Mouse (Mus musculus): Measurements from ENCODE around the gene Dpagt1. TPM values are rescaled to one million over a fixed set of nuclear protein-coding genes. Genes with fewer than 3 reads are reported as not detected.

Dpagt1 gene
- 12.7 TPM for polyA plus RNA-seq (2014; fragmentation: Illumina TruSeq; extraction: RNeasy Lipid Tissue Mini Kit (QIAGEN cat#74804); ENCODE audit: low read depth, low replicate concordance)

DNA sequence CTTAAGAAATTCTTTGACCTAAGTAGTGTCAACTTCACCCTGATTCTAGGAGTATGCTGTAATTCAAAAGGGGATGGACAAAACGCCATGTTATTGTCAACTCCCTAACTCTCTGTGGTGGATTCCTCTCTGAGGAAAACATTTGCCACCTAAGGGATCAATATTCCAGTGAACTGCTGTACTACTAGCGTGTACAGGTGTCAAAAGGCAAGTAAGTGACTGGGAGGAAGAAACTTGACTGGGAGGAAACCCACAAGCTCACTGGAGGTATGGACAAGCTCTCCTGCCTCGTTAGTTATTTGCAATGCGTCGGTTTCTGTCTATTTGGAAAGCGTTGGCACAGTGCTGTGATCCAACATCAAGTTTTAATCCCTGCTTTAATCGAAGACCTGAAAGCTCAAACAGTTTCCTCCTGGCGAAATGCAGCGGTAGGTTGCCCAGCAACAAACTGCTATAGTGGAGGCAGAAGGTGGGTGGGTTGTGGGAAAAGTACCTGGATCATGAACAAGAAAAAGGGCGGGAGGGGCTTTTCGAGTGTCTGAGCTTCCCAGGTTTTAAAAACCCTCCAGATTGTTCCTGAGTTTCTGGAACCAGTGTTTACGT lies at the start of gene Dpagt1:
Dpagt1 (plus strand) TSS at position 252 of the 603 bp plus-strand sequence.

DNA sequence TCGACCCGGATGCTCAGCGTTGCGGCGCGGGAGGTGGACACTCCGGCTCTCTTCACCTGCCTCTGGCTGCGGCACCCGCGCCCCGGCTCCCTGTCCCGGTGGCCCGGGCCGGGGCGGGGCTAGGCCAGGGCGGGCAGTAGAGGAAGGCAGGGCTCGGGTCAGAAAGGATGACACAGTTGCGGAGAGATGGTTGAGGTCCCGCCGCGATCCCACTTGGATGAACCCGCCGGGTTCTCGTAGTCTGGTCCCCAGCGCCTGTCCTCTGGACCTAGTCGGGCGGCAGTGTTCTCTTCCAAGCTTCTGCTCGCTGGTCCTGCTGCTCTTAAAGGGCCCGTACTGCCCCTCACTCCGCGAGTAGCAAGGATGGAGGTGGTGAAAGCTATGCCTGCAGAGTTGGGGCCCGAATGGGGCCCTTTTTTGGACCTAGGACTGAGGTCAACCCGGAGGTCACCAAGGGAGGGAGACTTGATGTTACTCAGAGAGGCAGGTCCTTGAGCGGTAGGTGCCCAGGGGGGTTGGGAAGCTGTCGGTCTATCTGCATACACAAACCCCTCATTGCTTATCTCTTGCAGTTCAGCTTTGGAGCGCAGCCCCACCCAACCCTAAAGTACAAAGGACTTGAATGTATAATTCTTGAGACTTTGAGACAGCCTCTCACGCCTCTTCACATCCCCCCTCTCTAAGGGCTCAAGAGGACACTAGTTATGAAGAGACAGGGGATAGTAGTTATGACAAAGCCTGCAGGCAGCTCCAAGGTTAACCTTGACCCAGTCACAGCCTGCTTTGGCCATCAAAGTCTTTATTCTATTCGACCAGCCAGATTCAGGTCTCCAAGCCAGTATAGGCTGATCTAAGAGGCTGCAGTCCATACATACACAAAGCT lies 37.5 kb upstream of the Dpagt1 start, which contains the start of gene Abcg4:
Abcg4 (minus strand) TSS at position 540 of the 883 bp plus-strand sequence.

DNA sequence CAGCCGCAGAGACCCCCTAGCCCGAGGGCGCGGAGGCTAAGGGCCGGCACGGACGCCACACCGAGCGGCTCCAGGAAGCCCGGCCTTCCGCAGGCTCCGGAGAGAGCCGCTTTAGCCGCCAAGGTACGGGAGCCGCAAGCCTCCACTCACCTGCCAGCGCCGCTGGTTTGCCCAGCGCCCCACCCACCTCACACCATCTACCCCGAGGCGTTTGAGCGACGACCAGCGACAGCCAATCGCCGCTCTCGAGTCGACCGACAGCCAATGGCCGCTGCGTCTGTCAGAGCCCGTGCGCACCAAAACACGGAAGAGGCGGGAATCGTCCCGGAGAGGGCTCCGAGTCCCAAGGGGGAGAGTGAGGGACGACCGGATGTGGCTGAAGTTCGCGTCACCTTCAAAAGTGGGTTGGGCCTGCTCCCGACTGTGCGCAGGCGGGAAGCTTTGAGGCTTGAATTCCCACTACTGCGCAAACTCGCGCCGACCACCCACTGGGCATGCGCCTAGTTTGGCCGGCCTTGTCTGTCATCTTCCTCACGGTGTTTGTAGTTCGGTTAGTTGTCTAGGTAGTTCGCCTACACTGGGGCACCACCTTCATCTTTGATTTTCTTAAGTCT lies 20.2 kb upstream of the Dpagt1 start, which contains the start of gene Hinfp:
Hinfp (minus strand) TSS at position 206 of the 614 bp plus-strand sequence.

DNA sequence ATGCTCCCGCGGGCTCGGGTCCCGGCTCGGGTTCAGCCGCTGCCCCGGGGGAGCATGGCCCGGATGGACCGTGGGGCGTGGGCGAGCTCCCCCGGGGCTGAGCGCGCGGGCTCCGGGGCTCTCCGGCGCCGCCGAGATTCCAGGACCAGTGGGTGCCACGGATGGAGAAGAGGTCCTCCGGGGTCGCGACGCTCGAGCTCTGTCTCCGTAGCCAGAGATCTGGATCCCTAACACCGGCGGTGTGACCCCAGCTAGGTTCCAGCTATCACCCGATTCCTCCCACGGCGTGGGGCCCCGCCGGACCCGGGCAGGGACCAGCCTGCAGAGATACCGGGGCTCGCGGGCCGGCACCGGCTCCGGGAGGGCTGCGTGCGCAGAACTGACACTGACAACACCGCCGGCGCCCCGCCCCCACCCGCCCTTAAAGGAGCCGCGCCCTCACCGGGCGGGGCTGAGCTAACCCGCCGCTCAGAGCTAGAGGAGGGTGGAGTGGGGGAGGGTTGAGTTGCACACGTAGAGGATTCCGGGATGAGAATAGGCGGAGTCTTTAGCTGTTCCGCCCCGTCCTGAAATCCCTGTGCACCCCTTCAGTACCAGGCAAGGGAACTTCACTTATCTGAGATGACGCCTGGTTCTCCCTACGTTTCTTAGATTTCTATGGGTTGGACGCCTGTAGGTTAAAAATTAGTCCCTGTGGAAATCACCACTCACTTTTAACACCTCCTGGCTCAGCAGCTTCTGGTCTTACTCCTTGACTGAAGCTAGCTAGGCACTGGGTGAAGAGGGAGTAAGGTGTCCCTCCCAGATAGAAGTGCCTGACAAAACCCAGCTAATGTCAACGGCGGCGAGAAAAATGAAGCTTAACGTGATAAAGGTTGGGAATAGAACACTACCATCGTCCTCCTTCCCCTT lies 5.7 kb upstream of the Dpagt1 start, which contains the start of gene C2cd2l:
C2cd2l (minus strand) TSS at position 399 of the 912 bp plus-strand sequence.

DNA sequence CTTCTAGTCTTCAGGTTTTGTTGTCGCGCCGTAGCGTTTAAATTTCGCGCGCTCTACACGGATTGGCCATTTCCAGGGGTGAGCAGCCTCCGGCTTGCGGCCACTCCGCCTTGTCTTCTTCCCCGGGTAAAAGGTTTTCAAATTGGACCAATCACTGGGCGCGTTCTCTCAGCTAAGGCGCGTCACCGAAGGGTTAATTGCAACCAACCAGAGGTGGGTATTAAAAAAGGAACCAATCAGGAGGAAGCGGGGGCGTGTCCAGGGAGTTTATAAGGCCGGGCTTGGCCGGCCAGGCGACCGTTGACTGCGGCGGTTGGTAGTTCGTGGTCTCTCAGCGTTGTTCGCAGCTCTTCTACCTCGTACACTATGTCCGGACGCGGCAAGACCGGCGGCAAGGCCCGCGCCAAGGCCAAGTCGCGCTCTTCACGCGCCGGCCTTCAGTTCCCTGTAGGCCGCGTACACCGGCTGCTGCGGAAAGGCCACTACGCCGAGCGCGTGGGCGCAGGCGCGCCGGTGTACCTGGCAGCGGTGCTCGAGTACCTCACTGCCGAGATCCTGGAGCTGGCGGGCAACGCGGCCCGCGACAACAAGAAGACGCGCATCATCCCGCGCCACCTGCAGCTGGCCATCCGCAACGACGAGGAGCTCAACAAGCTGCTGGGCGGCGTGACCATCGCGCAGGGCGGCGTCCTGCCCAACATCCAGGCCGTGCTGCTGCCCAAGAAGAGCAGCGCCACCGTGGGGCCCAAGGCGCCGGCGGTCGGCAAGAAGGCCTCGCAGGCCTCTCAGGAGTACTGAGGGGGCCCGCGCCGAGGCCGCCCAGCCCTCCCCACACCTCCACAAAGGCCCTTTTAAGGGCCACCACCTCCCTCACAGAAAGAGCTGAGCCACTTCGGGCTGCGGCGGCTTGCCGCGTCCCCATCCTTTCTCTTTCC lies 8.8 kb downstream of the Dpagt1 start, which contains the start of gene H2afx:
H2afx (plus strand) TSS at position 299 of the 935 bp plus-strand sequence.

DNA sequence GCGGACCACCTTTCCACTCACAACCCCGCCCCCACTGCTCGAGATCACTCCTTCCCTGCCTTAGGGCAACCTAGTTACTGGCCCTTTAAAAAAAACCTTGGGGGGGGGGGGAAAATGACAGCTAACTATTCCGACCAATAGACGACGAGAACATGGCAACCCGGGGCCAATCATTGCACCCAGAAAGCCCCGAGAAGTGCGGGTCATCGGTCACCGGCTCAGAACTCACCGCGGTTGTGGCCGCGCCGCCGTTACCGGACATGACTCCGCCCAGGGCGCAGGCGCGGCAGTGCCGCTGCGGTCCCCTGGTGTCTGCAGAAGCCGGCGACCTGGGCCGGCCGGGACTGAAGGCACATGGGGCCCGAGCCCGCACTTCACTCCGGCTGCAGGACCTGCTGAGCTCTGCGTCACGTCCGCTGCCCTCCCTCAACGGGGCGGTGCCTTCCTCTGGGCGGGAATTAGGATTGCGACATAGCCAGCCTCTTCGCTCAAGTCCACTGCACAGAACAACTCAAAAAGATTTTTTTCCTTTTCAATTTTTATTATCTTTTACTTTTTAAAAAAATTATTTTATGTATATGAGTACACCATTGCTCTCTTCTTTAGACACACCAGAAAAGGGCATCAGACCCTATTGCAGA lies 18.1 kb downstream of the Dpagt1 start, which contains the start of gene Hmbs:
Hmbs (minus strand) TSS at position 448 of the 641 bp plus-strand sequence.

DNA sequence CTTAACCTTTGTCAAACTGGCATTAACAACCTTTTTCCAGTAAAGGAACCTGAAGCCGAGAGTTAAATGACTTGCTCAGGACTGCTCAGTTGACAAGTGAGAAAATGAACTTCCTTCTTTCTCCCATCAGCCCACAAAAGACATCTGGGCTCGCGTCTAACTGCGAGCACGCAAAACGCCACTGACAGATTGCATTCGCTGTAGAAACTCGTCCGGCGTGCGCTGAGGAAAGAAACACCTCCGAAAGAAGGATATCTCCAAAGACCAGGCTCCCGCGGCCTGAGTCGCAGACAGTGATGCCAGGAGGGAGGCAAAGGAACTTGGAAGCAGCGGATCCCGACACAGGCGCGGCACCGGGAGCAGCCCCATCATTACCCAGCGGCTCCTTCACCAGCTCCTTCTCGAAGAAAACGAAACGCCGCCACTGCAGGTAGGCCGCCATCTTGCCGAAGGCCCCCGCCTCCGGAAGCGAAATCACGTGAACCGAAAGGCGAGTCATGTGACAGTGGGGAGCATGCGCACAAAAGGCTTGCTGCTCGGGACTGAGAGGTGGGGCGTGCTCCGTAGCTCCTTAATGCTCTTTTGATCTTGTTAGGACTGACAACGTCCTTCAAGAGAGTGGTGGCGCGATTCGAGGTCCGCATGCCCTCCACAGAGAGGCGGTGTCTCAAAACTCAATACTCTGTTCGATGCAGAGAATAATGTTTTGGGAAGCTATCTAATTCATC lies 35.5 kb downstream of the Dpagt1 start, which contains the start of gene Vps11:
Vps11 (minus strand) TSS at position 481 of the 728 bp plus-strand sequence.

DNA sequence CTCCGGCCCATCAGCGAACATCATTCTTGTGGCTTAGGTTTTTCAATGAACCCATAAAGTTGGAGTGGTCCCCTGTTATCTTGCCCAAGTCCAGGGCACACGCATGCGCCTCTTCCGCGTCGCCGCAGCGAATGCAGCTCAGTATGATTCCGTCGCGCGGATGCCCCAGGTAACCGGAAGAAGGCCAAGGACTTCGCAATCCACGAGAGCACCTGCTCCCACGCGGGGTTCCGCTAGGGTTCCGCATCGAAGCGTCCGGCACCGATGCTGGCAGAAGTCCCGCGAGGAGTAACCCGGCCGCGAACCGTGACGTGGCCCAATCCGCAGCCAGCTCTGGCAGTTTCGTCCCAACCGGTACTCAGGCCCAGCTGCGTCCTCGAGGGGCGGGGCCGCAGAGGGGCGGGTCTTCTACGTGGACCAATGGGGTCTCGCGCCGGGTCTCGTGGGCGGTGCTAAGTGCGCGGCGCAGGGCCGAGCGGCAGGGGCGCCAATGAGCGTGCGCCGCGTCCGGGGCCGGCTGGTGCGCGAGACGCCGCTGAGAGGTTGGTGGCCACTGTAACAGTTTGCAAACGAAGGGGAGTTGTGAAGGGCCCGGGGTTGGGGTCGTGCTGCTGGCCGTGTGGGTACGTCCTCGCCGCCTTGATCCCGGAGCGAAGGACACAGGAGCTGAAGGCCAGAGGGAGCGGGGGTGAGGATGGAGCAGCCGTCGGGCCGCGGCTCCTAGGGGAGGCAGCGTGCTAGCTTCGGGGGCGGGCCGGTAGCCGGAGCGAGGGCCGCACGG lies 53.4 kb downstream of the Dpagt1 start, which contains the start of gene Hyou1:
Hyou1 (plus strand) TSS at position 437 of the 781 bp plus-strand sequence.

Other genes starting within 250 kb of the Dpagt1 start
- gene Mfrp, start 224.3 kb upstream of the Dpagt1 start, polyA plus RNA-seq (2014; fragmentation: Illumina TruSeq; extraction: RNeasy Lipid Tissue Mini Kit (QIAGEN cat#74804); ENCODE audit: low read depth, low replicate concordance) = not detected
- gene C1qtnf5, start 218.8 kb upstream of the Dpagt1 start, polyA plus RNA-seq (2014; fragmentation: Illumina TruSeq; extraction: RNeasy Lipid Tissue Mini Kit (QIAGEN cat#74804); ENCODE audit: low read depth, low replicate concordance) = not detected
- 0.87 TPM for gene Gm49380, start 212.5 kb upstream of the Dpagt1 start, polyA plus RNA-seq (2014; fragmentation: Illumina TruSeq; extraction: RNeasy Lipid Tissue Mini Kit (QIAGEN cat#74804); ENCODE audit: low read depth, low replicate concordance)
- gene Rnf26, start 212.5 kb upstream of the Dpagt1 start, polyA plus RNA-seq (2014; fragmentation: Illumina TruSeq; extraction: RNeasy Lipid Tissue Mini Kit (QIAGEN cat#74804); ENCODE audit: low read depth, low replicate concordance) = 2.0 TPM
- gene Mcam, start 191.6 kb upstream of the Dpagt1 start, polyA plus RNA-seq (2014; fragmentation: Illumina TruSeq; extraction: RNeasy Lipid Tissue Mini Kit (QIAGEN cat#74804); ENCODE audit: low read depth, low replicate concordance) = 10.1 TPM
- 31.5 TPM for gene Cbl, start 92.0 kb upstream of the Dpagt1 start, polyA plus RNA-seq (2014; fragmentation: Illumina TruSeq; extraction: RNeasy Lipid Tissue Mini Kit (QIAGEN cat#74804); ENCODE audit: low read depth, low replicate concordance)
- not detected for gene Ccdc153, start 85.3 kb upstream of the Dpagt1 start, polyA plus RNA-seq (2014; fragmentation: Illumina TruSeq; extraction: RNeasy Lipid Tissue Mini Kit (QIAGEN cat#74804); ENCODE audit: low read depth, low replicate concordance)
- gene Pdzd3, start 74.5 kb upstream of the Dpagt1 start, polyA plus RNA-seq (2014; fragmentation: Illumina TruSeq; extraction: RNeasy Lipid Tissue Mini Kit (QIAGEN cat#74804); ENCODE audit: low read depth, low replicate concordance) = not detected
- gene Nlrx1, start 57.4 kb upstream of the Dpagt1 start, polyA plus RNA-seq (2014; fragmentation: Illumina TruSeq; extraction: RNeasy Lipid Tissue Mini Kit (QIAGEN cat#74804); ENCODE audit: low read depth, low replicate concordance) = 0.35 TPM
- gene Abcg4, start 37.4 kb upstream of the Dpagt1 start, polyA plus RNA-seq (2014; fragmentation: Illumina TruSeq; extraction: RNeasy Lipid Tissue Mini Kit (QIAGEN cat#74804); ENCODE audit: low read depth, low replicate concordance) = 1.7 TPM
- gene Hinfp, start 20.3 kb upstream of the Dpagt1 start, polyA plus RNA-seq (2014; fragmentation: Illumina TruSeq; extraction: RNeasy Lipid Tissue Mini Kit (QIAGEN cat#74804); ENCODE audit: low read depth, low replicate concordance) = 17.7 TPM
- gene C2cd2l, start 5.7 kb upstream of the Dpagt1 start, polyA plus RNA-seq (2014; fragmentation: Illumina TruSeq; extraction: RNeasy Lipid Tissue Mini Kit (QIAGEN cat#74804); ENCODE audit: low read depth, low replicate concordance) = 2.2 TPM
- gene H2afx, start 8.7 kb downstream of the Dpagt1 start, polyA plus RNA-seq (2014; fragmentation: Illumina TruSeq; extraction: RNeasy Lipid Tissue Mini Kit (QIAGEN cat#74804); ENCODE audit: low read depth, low replicate concordance) = 2.9 TPM
- 50.5 TPM for gene Hmbs, start 18.2 kb downstream of the Dpagt1 start, polyA plus RNA-seq (2014; fragmentation: Illumina TruSeq; extraction: RNeasy Lipid Tissue Mini Kit (QIAGEN cat#74804); ENCODE audit: low read depth, low replicate concordance)
- gene Vps11, start 35.7 kb downstream of the Dpagt1 start, polyA plus RNA-seq (2014; fragmentation: Illumina TruSeq; extraction: RNeasy Lipid Tissue Mini Kit (QIAGEN cat#74804); ENCODE audit: low read depth, low replicate concordance) = 25.8 TPM
- gene Hyou1, start 53.5 kb downstream of the Dpagt1 start, polyA plus RNA-seq (2014; fragmentation: Illumina TruSeq; extraction: RNeasy Lipid Tissue Mini Kit (QIAGEN cat#74804); ENCODE audit: low read depth, low replicate concordance) = 25.3 TPM
- 4.2 TPM for gene Slc37a4, start 70.8 kb downstream of the Dpagt1 start, polyA plus RNA-seq (2014; fragmentation: Illumina TruSeq; extraction: RNeasy Lipid Tissue Mini Kit (QIAGEN cat#74804); ENCODE audit: low read depth, low replicate concordance)
- 681 TPM for gene Rps25, start 81.1 kb downstream of the Dpagt1 start, polyA plus RNA-seq (2014; fragmentation: Illumina TruSeq; extraction: RNeasy Lipid Tissue Mini Kit (QIAGEN cat#74804); ENCODE audit: low read depth, low replicate concordance)
- 64.7 TPM for gene Trappc4, start 81.6 kb downstream of the Dpagt1 start, polyA plus RNA-seq (2014; fragmentation: Illumina TruSeq; extraction: RNeasy Lipid Tissue Mini Kit (QIAGEN cat#74804); ENCODE audit: low read depth, low replicate concordance)
- 7.0 TPM for gene Ccdc84, start 92.5 kb downstream of the Dpagt1 start, polyA plus RNA-seq (2014; fragmentation: Illumina TruSeq; extraction: RNeasy Lipid Tissue Mini Kit (QIAGEN cat#74804); ENCODE audit: low read depth, low replicate concordance)
- not detected for gene Foxr1, start 115.1 kb downstream of the Dpagt1 start, polyA plus RNA-seq (2014; fragmentation: Illumina TruSeq; extraction: RNeasy Lipid Tissue Mini Kit (QIAGEN cat#74804); ENCODE audit: low read depth, low replicate concordance)
- gene Upk2, start 129.0 kb downstream of the Dpagt1 start, polyA plus RNA-seq (2014; fragmentation: Illumina TruSeq; extraction: RNeasy Lipid Tissue Mini Kit (QIAGEN cat#74804); ENCODE audit: low read depth, low replicate concordance) = not detected
- gene Bcl9l, start 156.8 kb downstream of the Dpagt1 start, polyA plus RNA-seq (2014; fragmentation: Illumina TruSeq; extraction: RNeasy Lipid Tissue Mini Kit (QIAGEN cat#74804); ENCODE audit: low read depth, low replicate concordance) = 1.7 TPM
- not detected for gene Cxcr5, start 235.9 kb downstream of the Dpagt1 start, polyA plus RNA-seq (2014; fragmentation: Illumina TruSeq; extraction: RNeasy Lipid Tissue Mini Kit (QIAGEN cat#74804); ENCODE audit: low read depth, low replicate concordance)